Mouse (Mus musculus) stomach, embryonic 14.5 days (tissue): ENCODE results near the gene Ift43. TPM values are rescaled to one million over a fixed set of nuclear protein-coding genes. Genes with fewer than 3 reads are reported as not detected.

Source experiments
- ATAC-seq: fragments of 200-750 bp; cut with Nextera tagmentation; 2 replicates; pipeline ENCODE4 v1.8.0; 2017; ENCODE audit warnings: low read depth, moderate TSS enrichment; ENCODE audit not compliant: insufficient number of reproducible peaks, insufficient read depth, low FRiP score
- H3K27ac ChIP-seq: fragments of 300-500 bp; sonication (generic); 2 replicates; pipeline ENCODE4 v1.5.1; 2014; ENCODE audit warnings: mild to moderate bottlenecking, low read length, moderate library complexity, mixed read lengths
- H3K27me3 ChIP-seq: fragments of 300-500 bp; sonication (generic); 2 replicates; pipeline ENCODE4 v1.6.1; 2014; ENCODE audit warnings: low read length, control low read depth, mixed read lengths; ENCODE audit not compliant: control insufficient read depth, insufficient read depth
- H3K36me3 ChIP-seq: fragments of 300-500 bp; sonication (generic); 2 replicates; pipeline ENCODE4 v1.6.1; 2014; ENCODE audit warnings: mild to moderate bottlenecking, control low read depth, low read length, moderate library complexity, mixed read lengths; ENCODE audit not compliant: control insufficient read depth, insufficient read depth
- H3K4me1 ChIP-seq: fragments of 300-500 bp; sonication (generic); 2 replicates; pipeline ENCODE4 v1.6.1; 2014; ENCODE audit warnings: low read length, control low read depth, mixed read lengths; ENCODE audit not compliant: control insufficient read depth, insufficient read depth
- H3K4me2 ChIP-seq: fragments of 300-500 bp; sonication (generic); replicated peaks from 2 replicates; pipeline ENCODE4 v1.6.1; 2014; ENCODE audit warnings: low read depth, low read length, control low read depth
- H3K4me3 ChIP-seq: fragments of 300-500 bp; sonication (generic); 2 replicates; pipeline ENCODE4 v1.5.1; 2014; ENCODE audit warnings: low read depth, low read length, control low read depth
- H3K9ac ChIP-seq: fragments of 300-500 bp; sonication (generic); replicated peaks from 2 replicates; pipeline ENCODE4 v1.6.1; 2014; ENCODE audit warnings: low read depth, mild to moderate bottlenecking, control low read depth, low read length, moderate library complexity, mixed read lengths
- H3K9me3 ChIP-seq: fragments of 300-500 bp; sonication (generic); 2 replicates; pipeline ENCODE4 v1.6.1; 2016; ENCODE audit warnings: low read depth, low read length, control low read depth; ENCODE audit not compliant: control insufficient read depth
- WGBS: fragments of 180-500 bp; shearing (Covaris S2); extraction: QIAGEN DNeasy Blood & Tissue Kit; methylation state at CpG from one replicate; pipeline ENCODE4 v1.1.7; 2014; 5-methylcytosine and 5-hydroxymethylcytosine counted together
- polyA plus RNA-seq: library from polyadenylated mRNA; unstranded; fragments of >200 nt; fragmentation: Nextera tagmentation; extraction: Ambion mirVana; gene quantifications from 2 replicates; pipeline ENCODE4 v1.2.1, GENCODE M21; 2014

Ift43 gene
- polyA plus RNA-seq, 1 experiment from 2014 or later, result 74.5 TPM

DNA sequence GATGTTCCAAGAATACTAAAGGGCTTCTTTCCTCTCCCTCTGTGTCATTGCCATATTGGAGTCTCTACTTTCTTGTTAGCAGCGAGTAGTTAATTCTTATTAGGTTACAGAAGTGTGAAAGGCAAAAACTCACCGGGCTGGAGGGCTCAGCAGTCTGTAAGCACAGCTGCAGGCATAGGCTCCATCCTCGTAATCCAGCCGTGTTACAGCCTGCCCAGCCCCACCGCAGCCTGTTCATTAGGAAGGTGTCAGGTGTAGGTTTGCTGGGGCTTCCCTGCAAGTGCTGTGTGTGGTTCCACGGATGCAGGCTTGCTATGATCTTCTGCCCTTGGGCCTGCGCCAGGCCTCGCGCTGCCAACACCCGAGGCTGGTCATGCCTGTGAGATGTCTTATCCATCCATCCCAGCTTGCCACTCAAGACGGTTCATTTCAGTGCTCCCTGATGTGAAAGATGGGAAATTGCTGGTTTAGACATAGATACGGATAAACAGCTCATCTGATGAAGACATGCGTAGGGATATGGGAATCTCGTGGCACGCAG lies 34.0 kb downstream of the Ift43 start:
- H3K27me3 ChIP-seq, result no peaks in the 10 kb centered on the region
- H3K36me3 ChIP-seq, result no peaks in the 10 kb centered on the region
- no peak overlapping the region for H3K27ac ChIP-seq
- H3K4me2 ChIP-seq, result no peak overlapping the region
- H3K9ac ChIP-seq, result no peak overlapping the region
- ATAC-seq, result no peak
- H3K4me1 ChIP-seq, result no peaks in the 10 kb centered on the region
- no peak overlapping the region for H3K4me3 ChIP-seq
- WGBS, result 87% methylated on average over 15 of the region's 15 CpGs
- no peaks in the 10 kb centered on the region for H3K9me3 ChIP-seq

DNA sequence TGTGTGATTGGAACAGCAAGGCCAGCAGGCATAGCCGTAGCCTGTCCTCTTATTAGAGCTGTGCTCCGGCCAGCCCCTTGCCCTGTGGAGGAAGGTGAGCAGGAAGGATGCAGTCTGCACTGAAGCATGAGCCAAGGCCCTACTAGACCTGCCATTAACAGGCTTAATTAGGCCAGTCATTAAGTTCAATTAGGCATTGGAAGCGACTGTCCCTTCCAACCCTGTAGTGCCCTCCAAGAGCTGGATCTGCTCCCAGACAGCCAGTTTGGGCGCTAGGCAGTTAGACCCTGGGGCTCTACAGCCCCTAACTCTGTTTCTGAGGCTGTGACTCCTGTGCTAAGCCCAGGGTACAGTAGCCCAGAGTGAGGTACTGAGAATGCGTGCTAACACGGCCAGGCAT lies 41.7 kb downstream of the Ift43 start:
- no peak overlapping the region for H3K4me2 ChIP-seq
- WGBS, result 79% methylated on average over 6 of the region's 6 CpGs
- ATAC-seq, result no peak
- H3K4me3 ChIP-seq, result no peak overlapping the region
- no peaks in the 10 kb centered on the region for H3K4me1 ChIP-seq
- no peaks in the 10 kb centered on the region for H3K27me3 ChIP-seq
- H3K9me3 ChIP-seq, result no peaks in the 10 kb centered on the region
- H3K9ac ChIP-seq, result no peak overlapping the region
- no peak overlapping the region for H3K27ac ChIP-seq
- no peaks in the 10 kb centered on the region for H3K36me3 ChIP-seq

DNA sequence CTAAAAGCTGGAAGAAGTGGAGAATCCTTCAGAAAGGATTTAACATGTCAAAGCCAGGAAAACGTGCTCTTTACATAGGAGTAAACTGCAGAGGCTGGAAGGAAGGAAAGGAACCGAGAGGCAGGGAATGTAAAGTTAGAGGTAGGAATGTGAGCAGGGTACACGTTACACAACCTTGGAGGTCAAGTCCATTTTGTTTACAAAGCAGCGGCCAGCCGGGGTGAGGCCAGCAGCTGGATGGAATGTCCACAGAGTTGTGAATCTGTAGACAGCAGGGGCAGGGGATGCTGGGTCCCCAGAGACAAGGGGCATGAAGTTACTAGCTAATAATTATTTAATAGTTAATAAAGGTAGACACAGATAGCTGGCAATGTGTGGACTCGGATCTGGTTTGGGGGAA lies 45.8 kb downstream of the Ift43 start:
- no peaks in the 10 kb centered on the region for H3K27me3 ChIP-seq
- H3K27ac ChIP-seq, result no peak overlapping the region
- H3K4me2 ChIP-seq, result no peak overlapping the region
- no peak overlapping the region for H3K9ac ChIP-seq
- H3K4me3 ChIP-seq, result no peak overlapping the region
- H3K4me1 ChIP-seq, result no peaks in the 10 kb centered on the region
- no peaks in the 10 kb centered on the region for H3K9me3 ChIP-seq
- 32% methylated on average over 6 of the region's 6 CpGs for WGBS
- H3K36me3 ChIP-seq, result no peaks in the 10 kb centered on the region
- ATAC-seq, result no peak

DNA sequence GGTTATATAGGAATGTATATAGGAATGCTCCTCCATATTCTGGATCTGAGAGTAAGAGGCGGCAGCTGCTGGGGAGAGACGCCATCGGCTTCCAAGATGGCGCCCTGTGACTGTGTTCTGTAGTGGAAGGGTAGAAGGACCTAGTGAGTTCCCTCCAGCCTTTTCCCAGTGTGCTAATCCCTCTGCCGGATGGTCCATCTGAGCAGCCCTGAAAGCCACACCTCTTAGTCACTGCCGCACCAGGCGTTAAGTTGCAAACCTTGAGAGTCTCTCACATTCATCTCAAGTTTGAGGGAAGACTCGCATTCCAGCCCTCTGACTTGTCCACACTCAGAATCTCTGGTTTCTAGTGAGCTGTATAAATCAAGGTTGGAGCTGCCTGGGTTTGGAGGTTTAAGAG lies 46.7 kb downstream of the Ift43 start:
- H3K36me3 ChIP-seq, result no peaks in the 10 kb centered on the region
- H3K9me3 ChIP-seq, result no peaks in the 10 kb centered on the region
- no peak overlapping the region for H3K4me3 ChIP-seq
- no peak for ATAC-seq
- no peak overlapping the region for H3K4me2 ChIP-seq
- 87% methylated on average over 8 of the region's 8 CpGs for WGBS
- H3K27ac ChIP-seq, result no peak overlapping the region
- H3K4me1 ChIP-seq, result no peaks in the 10 kb centered on the region
- H3K27me3 ChIP-seq, result no peaks in the 10 kb centered on the region
- H3K9ac ChIP-seq, result no peak overlapping the region

DNA sequence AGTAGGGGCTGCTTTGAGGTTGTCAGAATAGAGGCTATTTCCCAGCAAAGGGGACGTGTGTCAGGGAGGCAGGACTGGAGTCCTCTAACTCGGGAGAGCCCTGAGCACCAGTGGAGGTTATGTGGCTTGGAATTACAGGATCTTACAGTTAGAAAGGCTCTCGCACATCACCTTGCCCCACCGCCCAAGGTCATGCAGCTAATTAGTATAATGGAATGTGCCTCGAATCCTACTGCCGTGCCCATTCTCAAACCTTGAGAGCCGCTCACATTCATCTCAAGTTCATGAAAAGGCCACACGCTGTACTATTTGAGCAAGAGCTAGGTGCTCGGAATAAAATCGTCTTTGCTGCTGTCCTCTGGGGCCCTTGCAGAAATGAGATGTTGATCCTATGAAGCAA lies 47.4 kb downstream of the Ift43 start:
- 57% methylated on average over 10 of the region's 10 CpGs for WGBS
- ATAC-seq, result no peak
- H3K4me3 ChIP-seq, result no peak overlapping the region
- no peaks in the 10 kb centered on the region for H3K27me3 ChIP-seq
- H3K9me3 ChIP-seq, result no peaks in the 10 kb centered on the region
- no peaks in the 10 kb centered on the region for H3K36me3 ChIP-seq
- no peak overlapping the region for H3K27ac ChIP-seq
- no peak overlapping the region for H3K9ac ChIP-seq
- no peak overlapping the region for H3K4me2 ChIP-seq
- H3K4me1 ChIP-seq, result no peaks in the 10 kb centered on the region

DNA sequence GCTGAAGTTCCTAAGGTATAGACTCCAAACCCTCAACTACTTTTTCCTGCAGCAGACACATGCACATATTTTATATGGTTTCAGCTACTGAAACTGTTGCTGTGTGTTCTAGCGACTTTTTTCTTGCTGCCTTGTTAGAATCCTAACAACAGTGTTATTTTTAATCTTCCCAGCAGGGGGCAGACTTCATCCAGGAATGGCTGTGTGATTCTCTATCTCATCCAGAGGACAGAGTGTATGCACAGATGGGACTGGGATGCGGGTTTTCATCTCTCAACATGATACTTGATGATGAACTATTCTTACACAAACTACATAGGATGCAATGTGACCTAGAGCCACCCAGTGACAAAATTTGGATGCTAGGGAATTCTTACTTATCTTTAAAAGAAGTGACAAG lies 50.5 kb downstream of the Ift43 start:
- Histone ChIP-seq H3K36me3 (no peaks in the 10 kb centered on the region), H3K27me3 (no peaks in the 10 kb centered on the region), H3K9me3 (no peaks in the 10 kb centered on the region), H3K4me2 (no peak overlapping the region), H3K4me3 (no peak overlapping the region), H3K9ac (no peak overlapping the region), H3K4me1 (no peaks in the 10 kb centered on the region), H3K27ac (no peak overlapping the region)
- WGBS, result 25% methylated on average over 2 of the region's 2 CpGs
- no peak for ATAC-seq

DNA sequence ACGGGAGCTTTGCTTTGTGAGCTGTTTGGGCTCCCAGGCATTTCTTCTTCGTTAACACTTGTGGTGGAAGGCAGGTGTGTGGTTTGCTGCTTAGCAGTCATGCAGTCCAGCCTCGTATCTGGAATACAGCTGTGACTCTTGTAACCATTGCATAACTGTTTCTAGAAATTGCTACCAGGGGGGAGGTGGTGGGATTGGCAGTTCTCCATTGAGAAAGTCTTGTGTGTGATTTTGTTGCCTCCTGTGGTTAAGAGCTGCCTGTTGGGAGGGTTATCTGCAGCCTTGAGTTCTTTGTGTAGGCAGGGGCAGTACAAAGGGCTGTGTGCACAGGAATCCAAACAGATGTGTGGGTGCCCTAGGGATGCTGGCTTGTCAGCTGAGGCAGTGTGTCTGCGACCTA lies 53.4 kb downstream of the Ift43 start:
- no peaks in the 10 kb centered on the region for H3K27me3 ChIP-seq
- H3K4me2 ChIP-seq, result no peak overlapping the region
- WGBS, result 79% methylated on average over 4 of the region's 4 CpGs
- no peaks in the 10 kb centered on the region for H3K4me1 ChIP-seq
- H3K36me3 ChIP-seq, result no peaks in the 10 kb centered on the region
- no peak overlapping the region for H3K9ac ChIP-seq
- H3K4me3 ChIP-seq, result no peak overlapping the region
- H3K27ac ChIP-seq, result no peak overlapping the region
- no peak for ATAC-seq
- no peaks in the 10 kb centered on the region for H3K9me3 ChIP-seq

DNA sequence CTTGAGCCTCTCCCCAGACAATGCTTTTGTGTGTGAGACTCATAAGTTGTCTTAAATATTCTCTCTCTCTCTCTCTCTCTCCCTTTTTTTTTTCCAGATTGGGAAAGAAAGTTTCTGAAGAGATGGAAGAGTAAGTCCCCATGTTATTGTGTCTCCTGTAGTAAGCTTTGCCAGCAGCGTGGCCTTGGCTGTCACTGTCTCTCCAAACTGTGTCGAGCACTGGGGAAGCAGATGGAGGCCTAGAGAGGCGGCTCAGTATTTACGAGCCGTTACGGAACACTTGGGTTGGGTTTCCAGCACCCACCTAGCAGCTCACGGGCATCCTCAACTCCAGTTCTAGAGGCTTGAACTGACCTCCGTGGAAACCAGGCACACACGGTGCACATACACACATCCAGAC lies 56.4 kb downstream of the Ift43 start:
- Histone ChIP-seq H3K36me3 (no peaks in the 10 kb centered on the region), H3K4me1 (no peaks in the 10 kb centered on the region), H3K27me3 (no peaks in the 10 kb centered on the region), H3K9ac (no peak overlapping the region), H3K4me3 (no peak overlapping the region), H3K27ac (no peak overlapping the region), H3K4me2 (no peak overlapping the region), H3K9me3 (no peaks in the 10 kb centered on the region)
- 91% methylated on average over 9 of the region's 9 CpGs for WGBS
- no peak for ATAC-seq

DNA sequence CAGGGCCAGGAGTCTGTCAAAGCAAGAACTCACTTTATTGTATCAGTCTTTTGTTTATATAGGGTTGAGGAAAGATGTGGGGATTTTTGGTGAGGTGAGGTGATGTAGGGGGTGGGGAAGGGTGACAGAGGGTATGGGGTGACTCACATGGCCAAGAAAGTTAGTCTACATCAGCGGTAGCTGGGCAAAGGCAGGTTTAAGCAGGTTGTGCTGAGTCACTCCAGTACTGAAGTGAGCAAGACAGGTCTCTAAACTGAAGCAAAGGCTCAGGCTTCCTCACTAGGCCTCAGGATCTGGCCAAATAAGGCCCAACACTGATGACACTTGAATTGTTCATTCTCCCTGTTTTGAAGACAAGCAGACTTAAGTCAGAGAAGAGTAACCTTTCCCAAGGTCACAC lies 60.0 kb downstream of the Ift43 start:
- Histone ChIP-seq H3K9me3 (no peaks in the 10 kb centered on the region), H3K9ac (no peak overlapping the region), H3K4me1 (no peaks in the 10 kb centered on the region), H3K27ac (no peak overlapping the region), H3K27me3 (no peaks in the 10 kb centered on the region), H3K4me2 (no peak overlapping the region), H3K36me3 (no peaks in the 10 kb centered on the region), H3K4me3 (no peak overlapping the region)
- no peak for ATAC-seq
- WGBS, result 82% methylated on average over 1 of the region's 1 CpGs
